Mouse (Mus musculus): ENCODE measurements around the gene 3110009E18Rik. TPM values are rescaled to one million over a fixed set of nuclear protein-coding genes. Genes with fewer than 3 reads are reported as not detected.

Gene 3110009E18Rik
- total RNA-seq, 2 experiments from 2014 or later = 3.2 to 4.8 TPM

DNA sequence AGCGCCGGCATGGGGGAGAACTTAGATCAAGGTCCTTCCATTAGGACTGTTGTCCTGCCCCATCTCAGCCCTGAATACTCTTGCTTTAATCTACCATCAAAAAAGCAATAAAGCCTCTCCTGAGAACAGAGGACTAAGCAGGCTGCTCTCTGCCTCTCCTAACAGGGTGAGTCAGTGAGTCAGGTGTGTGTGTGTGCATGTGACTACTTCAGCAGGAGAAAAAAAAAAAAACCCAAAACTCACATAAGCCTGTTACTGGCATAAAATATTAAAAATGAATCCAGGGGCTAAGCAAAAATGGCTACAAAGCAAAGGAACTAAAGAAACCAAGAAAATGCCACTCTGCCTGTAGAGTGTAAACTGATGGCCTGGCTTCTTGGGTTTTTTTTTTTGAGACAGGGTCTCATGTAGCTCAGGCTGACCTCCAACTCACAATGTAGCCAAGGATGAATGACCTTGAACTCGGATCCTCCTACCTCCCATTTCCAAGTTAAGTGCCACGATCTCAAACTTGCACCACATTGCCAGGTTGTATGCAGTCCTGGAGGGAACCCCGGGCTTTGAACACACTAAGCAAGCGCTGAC lies 114.7 kb downstream of the 3110009E18Rik start:
- intact Hi-C loops (cut with DNase I) = no loop called here
- no peak for DNase-seq

DNA sequence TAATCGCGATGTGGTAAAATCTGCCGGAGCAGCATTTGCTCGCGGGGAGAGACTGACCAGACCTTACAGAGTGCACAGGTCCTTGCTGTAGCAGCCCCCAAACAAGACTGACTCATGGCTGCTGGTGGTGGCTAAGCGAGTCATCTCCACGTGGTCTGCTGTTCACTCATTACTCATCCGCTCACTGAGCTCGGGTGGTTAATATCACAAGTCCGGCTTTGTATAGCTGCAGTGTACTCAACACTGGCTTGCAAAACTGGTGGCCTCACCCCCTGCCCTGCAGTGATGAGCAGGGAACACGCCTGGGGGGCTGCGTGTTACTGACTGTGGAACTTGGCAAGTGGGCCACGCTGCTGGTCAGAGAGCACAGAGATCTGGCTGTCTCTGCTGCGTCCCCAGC lies 115.4 kb downstream of the 3110009E18Rik start:
- intact Hi-C loops (cut with DNase I) = no loop called here
- no peak for DNase-seq

DNA sequence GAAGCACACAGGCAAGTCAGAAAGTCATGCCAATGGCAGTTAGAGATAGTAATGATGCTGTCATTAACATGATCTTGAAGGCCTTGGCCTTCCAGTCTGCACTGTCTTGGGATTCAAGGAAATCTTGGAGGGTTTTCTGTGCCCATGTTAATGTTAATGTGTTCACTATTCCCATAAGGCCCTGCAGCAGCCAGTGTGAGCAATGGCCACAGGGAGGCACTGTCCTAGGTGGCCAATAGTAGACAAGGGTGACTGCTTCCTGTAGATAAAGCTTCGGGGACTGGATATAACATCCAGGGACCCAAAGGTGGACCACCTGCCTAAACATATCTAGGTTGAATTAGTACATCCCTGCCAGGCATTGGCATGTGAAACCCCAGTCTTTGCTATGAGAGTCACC lies 116.1 kb downstream of the 3110009E18Rik start:
- DNase-seq = no peak
- intact Hi-C loops (cut with DNase I) = no loop called here

Other genes with a start within 250 kb of the 3110009E18Rik start
- gene Tmem177, start 208.0 kb upstream of the 3110009E18Rik start, total RNA-seq (2021) = 1 to 10 TPM; 5.4 to 6.0 TPM
- gene Cfap221, start 124.0 kb upstream of the 3110009E18Rik start, total RNA-seq (2021) = not detected
- 1 to 10 TPM; 3.2 to 3.7 TPM for gene Sctr, start 114.3 kb upstream of the 3110009E18Rik start, total RNA-seq (2021)
- gene Tmem37, start 47.1 kb upstream of the 3110009E18Rik start, total RNA-seq (2021) = 10 to 100 TPM in 1 of 2 experiments, 1 to 10 TPM in 1; 8.5 to 13.7 TPM
- gene Dbi, start 109 bp upstream of the 3110009E18Rik start, total RNA-seq (2021) = 100 to 1,000 TPM; 143 to 145 TPM
- 10 to 100 TPM; 17.8 to 19.2 TPM for gene Steap3, start 151.5 kb downstream of the 3110009E18Rik start, total RNA-seq (2021)
- gene C1ql2, start 219.4 kb downstream of the 3110009E18Rik start, total RNA-seq (2021) = not detected

Data from gastrocnemius, postnatal 36 days (tissue).